Mouse (Mus musculus) stomach, postnatal 0 days (tissue): ENCODE data around the gene Wdr17.

Experiments used
- CTCF ChIP-seq: IDR thresholded peaks from 2 replicates; pipeline ENCODE4 v1.5.1; 2016; ENCODE audit warnings: antibody characterized with exemption, low read depth, mild to moderate bottlenecking, moderate library complexity
- EP300 ChIP-seq: optimal IDR thresholded peaks from 2 replicates; pipeline ENCODE3; 2016; ENCODE audit warnings: antibody characterized with exemption

GRCm38 (mm10) chr8:54659703-54660102 is 227.3 kb downstream of the Wdr17 start:
- TF ChIP-seq CTCF: peak; percentile 22; the same call in 1 of the 2 replicates
- TF ChIP-seq EP300: no peak
